Mouse (Mus musculus) stomach, embryonic 14.5 days (tissue): ENCODE results near the gene Reln. TPM values are rescaled to one million over a fixed set of nuclear protein-coding genes. Genes with fewer than 3 reads are reported as not detected.

Experiments
- polyA plus RNA-seq: library from polyadenylated mRNA; unstranded; fragments of >200 nt; fragmentation: Nextera tagmentation; extraction: Ambion mirVana; gene quantifications from 2 replicates; pipeline ENCODE4 v1.2.1, GENCODE M21; 2014

Reln gene
- polyA plus RNA-seq, 1 experiment from 2014 or later, result 5.2 TPM

Other genes starting within 250 kb of the Reln start
- 40.1 and 46.6 TPM in 2 replicates for gene Orc5, start 205.7 kb upstream of the Reln start, polyA plus RNA-seq